Mouse (Mus musculus): ENCODE measurements around the gene Xrcc3. TPM values are rescaled to one million over a fixed set of nuclear protein-coding genes. Genes with fewer than 3 reads are reported as not detected.
A peak's percentile ranks its signal among the peaks of the same experiment; 100 is the strongest.

Gene Xrcc3
- polyA plus RNA-seq, 1 experiment from 2014 or later = 10.0 TPM

- WGBS = 71% methylated on average over 8 of the region's 9 CpGs
- 0 out of 2 replicates have a peak overlapping the region, but pooled peaks have one; percentile 12 for H3K9ac ChIP-seq
- no peak overlapping the region for H3K4me2 ChIP-seq
- no peaks in the 10 kb centered on the region for H3K27me3 ChIP-seq
- peak overlapping the region; percentile 66 for H3K27ac ChIP-seq
- ATAC-seq (ENCODE audit: low FRiP score) = no peak
- no peaks in the 10 kb centered on the region for H3K9me3 ChIP-seq
- H3K36me3 ChIP-seq (replicated peaks) = peaks cover 35% of the 10 kb centered on the region
- H3K4me1 ChIP-seq = peaks cover 36% of the 10 kb centered on the region
- no peak overlapping the region for H3K4me3 ChIP-seq (replicated peaks)
Observed at GRCm38 (mm10) chr12:111769816-111770577, 43.7 kb downstream of the Xrcc3 start.

GRCm38 (mm10) chr12:111769306-111769705, 44.4 kb downstream of the Xrcc3 start:
- Histone ChIP-seq H3K4me1 (peaks cover 39% of the 10 kb centered on the region), H3K4me2 (no peak overlapping the region), H3K9ac (peak overlapping the region; percentile 12; the same call in 1 of the 2 replicates), H3K27me3 (no peaks in the 10 kb centered on the region), H3K36me3 (replicated peaks) (peaks cover 28% of the 10 kb centered on the region), H3K9me3 (no peaks in the 10 kb centered on the region), H3K27ac (peak overlapping the region; percentile 66), H3K4me3 (replicated peaks) (no peak overlapping the region)
- ATAC-seq (ENCODE audit: low FRiP score) = peak; percentile 51; the same call in 1 of the 2 replicates
- WGBS = 37% methylated on average over 10 of the region's 10 CpGs

GRCm38 (mm10) chr12:111768322-111768928, 45.2 kb downstream of the Xrcc3 start:
- Histone ChIP-seq H3K9me3 (no peaks in the 10 kb centered on the region), H3K4me3 (replicated peaks) (no peak overlapping the region), H3K27ac (no peak overlapping the region), H3K36me3 (replicated peaks) (peaks cover 20% of the 10 kb centered on the region), H3K4me1 (peaks cover 40% of the 10 kb centered on the region), H3K4me2 (no peak overlapping the region), H3K27me3 (no peaks in the 10 kb centered on the region), H3K9ac (no peak overlapping the region)
- WGBS = 92% methylated on average over 10 of the region's 10 CpGs
- no peak for ATAC-seq (ENCODE audit: low FRiP score)

GRCm38 (mm10) chr12:111766313-111767236, 47.1 kb downstream of the Xrcc3 start:
- H3K9ac ChIP-seq = peak overlapping the region; percentile 33; the same call in 1 of the 2 replicates
- H3K4me1 ChIP-seq = peaks cover 56% of the 10 kb centered on the region

GRCm38 (mm10) chr12:111762620-111763280, 50.9 kb downstream of the Xrcc3 start:
- Histone ChIP-seq H3K4me1 (peaks cover 74% of the 10 kb centered on the region), H3K4me2 (no peak overlapping the region), H3K4me3 (replicated peaks) (no peak overlapping the region), H3K27me3 (no peaks in the 10 kb centered on the region), H3K27ac (no peak overlapping the region), H3K9me3 (no peaks in the 10 kb centered on the region), H3K9ac (no peak overlapping the region), H3K36me3 (replicated peaks) (peaks cover 13% of the 10 kb centered on the region)
- no peak for ATAC-seq (ENCODE audit: low FRiP score)
- WGBS = 94% methylated on average over 13 of the region's 13 CpGs

More at GRCm38 (mm10) chr12:111766313-111767236, 47.1 kb downstream of the Xrcc3 start:
- peak overlapping the region; percentile 29 for H3K4me2 ChIP-seq
- H3K27me3 ChIP-seq = no peaks in the 10 kb centered on the region
- H3K4me3 ChIP-seq (replicated peaks) = no peak overlapping the region
- peak overlapping the region; percentile 32; the same call in 1 of the 2 replicates for H3K27ac ChIP-seq
- WGBS = 33% methylated on average over 16 of the region's 16 CpGs
- 0 out of 2 replicates have a peak, but pooled peaks have one; percentile 16 for ATAC-seq (ENCODE audit: low FRiP score)
- no peaks in the 10 kb centered on the region for H3K9me3 ChIP-seq
- H3K36me3 ChIP-seq (replicated peaks) = peaks cover 15% of the 10 kb centered on the region

- H3K27ac ChIP-seq = no peak overlapping the region
- no peaks in the 10 kb centered on the region for H3K9me3 ChIP-seq
- H3K36me3 ChIP-seq (replicated peaks) = peaks cover 13% of the 10 kb centered on the region
- peaks cover 7% of the 10 kb centered on the region; the same call in 1 of the 2 replicates for H3K27me3 ChIP-seq
- 72% methylated on average over 7 of the region's 7 CpGs for WGBS
- H3K4me1 ChIP-seq = peaks cover 57% of the 10 kb centered on the region
- no peak for ATAC-seq (ENCODE audit: low FRiP score)
- H3K4me3 ChIP-seq (replicated peaks) = peak overlapping the region; percentile 96
- peak overlapping the region; percentile 5; the same call in 1 of the 2 replicates for H3K9ac ChIP-seq
- peak overlapping the region; percentile 97 for H3K4me2 ChIP-seq
Observed at GRCm38 (mm10) chr12:111760306-111760908, 53.3 kb downstream of the Xrcc3 start.

GRCm38 (mm10) chr12:111759176-111760061, 54.3 kb downstream of the Xrcc3 start:
- peak overlapping the region; percentile 98 for H3K9ac ChIP-seq
- peaks cover 50% of the 10 kb centered on the region for H3K4me1 ChIP-seq
- H3K4me2 ChIP-seq = peak overlapping the region; percentile 97
- H3K4me3 ChIP-seq (replicated peaks) = peak overlapping the region; percentile 96
- peak; percentile 72 for ATAC-seq (ENCODE audit: low FRiP score)
- WGBS = under 1% methylated on average over 35 of the region's 35 CpGs
- peaks cover 13% of the 10 kb centered on the region for H3K36me3 ChIP-seq (replicated peaks)
- H3K27ac ChIP-seq = peak overlapping the region; percentile 94
- H3K9me3 ChIP-seq = no peaks in the 10 kb centered on the region
- peaks cover 7% of the 10 kb centered on the region; the same call in 1 of the 2 replicates for H3K27me3 ChIP-seq

GRCm38 (mm10) chr12:111758381-111759175, 55.1 kb downstream of the Xrcc3 start, which contains the start of gene Klc1:
Klc1 (plus strand) TSS chr12:111758849.
- peaks cover 7% of the 10 kb centered on the region; the same call in 1 of the 2 replicates for H3K27me3 ChIP-seq
- H3K36me3 ChIP-seq (replicated peaks) = peaks cover 13% of the 10 kb centered on the region
- peak; percentile 79 for ATAC-seq (ENCODE audit: low FRiP score)
- peak within 1 kb of the TSS; percentile 94 for H3K27ac ChIP-seq
- H3K9me3 ChIP-seq = no peaks in the 10 kb centered on the region
- under 1% methylated on average over 82 of the region's 85 CpGs for WGBS
- H3K4me2 ChIP-seq = peak within 1 kb of the TSS; percentile 97
- H3K9ac ChIP-seq = peak within 1 kb of the TSS; percentile 98
- peaks cover 50% of the 10 kb centered on the region for H3K4me1 ChIP-seq
- peak within 1 kb of the TSS; percentile 96 for H3K4me3 ChIP-seq (replicated peaks)

GRCm38 (mm10) chr12:111757561-111758325, 55.9 kb downstream of the Xrcc3 start:
- no peak for ATAC-seq (ENCODE audit: low FRiP score)
- H3K27ac ChIP-seq = peak overlapping the region; percentile 94

More at GRCm38 (mm10) chr12:111757561-111758325, 55.9 kb downstream of the Xrcc3 start:
- Histone ChIP-seq H3K4me2 (peak overlapping the region; percentile 97), H3K27me3 (peaks cover 7% of the 10 kb centered on the region; the same call in 1 of the 2 replicates), H3K36me3 (replicated peaks) (peaks cover 4% of the 10 kb centered on the region), H3K4me1 (peaks cover 42% of the 10 kb centered on the region), H3K9me3 (no peaks in the 10 kb centered on the region), H3K9ac (peak overlapping the region; percentile 98), H3K4me3 (replicated peaks) (peak overlapping the region; percentile 96)
- WGBS = 47% methylated on average over 10 of the region's 10 CpGs
